Mouse (Mus musculus): Measurements from ENCODE around the gene Mindy2. TPM values are rescaled to one million over a fixed set of nuclear protein-coding genes. Genes with fewer than 3 reads are reported as not detected.

Mindy2 gene
- total and polyA plus RNA-seq, 2 experiments from 2014 or later: 19.9 to 44.1 TPM

DNA sequence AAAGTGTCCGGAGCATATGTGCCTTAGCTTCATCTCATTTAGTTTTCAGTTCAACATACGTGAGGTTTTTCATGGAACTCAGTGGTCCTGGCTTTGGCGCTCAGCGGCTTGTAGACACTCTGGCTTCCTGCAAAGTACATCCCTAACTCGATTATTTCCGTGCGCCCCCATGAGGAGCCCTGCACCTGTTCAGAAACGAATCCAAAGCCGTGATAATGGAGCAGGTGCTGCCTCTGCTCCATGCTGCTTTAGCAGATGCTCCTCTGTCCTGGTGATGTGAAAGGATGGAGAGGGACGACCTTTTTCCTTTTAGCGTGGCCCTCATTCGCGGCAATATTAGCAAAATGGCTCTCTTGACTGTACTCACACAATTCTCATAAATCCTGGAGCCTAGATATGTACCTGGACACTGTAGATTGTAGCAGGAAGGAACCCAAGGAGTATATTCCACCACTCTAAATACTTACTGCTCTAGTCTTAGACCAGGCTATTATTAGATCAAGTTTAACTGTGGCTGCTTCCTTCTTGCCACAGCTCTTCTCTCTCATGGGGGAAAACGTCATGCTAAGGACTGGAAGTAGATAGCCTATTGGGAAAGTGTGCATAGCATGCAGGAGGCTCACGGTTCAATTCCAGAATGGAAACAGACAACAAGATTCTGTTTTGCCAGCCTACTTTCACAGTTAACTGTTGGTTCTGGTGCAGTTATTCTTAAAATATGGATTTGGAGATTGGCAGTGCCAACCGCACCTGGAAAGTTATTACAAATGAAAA is 8.6 kb upstream of the Mindy2 start:
- Histone ChIP-seq H3K4me1 (ENCODE audit: insufficient read depth, low read length) (no peaks in the 10 kb centered on the region), H3K27me3 (ENCODE audit: insufficient read depth, low read length) (no peaks in the 10 kb centered on the region), H3K4me3 (ENCODE audit: low read depth, low read length) (no peak overlapping the region), H3K9ac (replicated peaks; ENCODE audit: low read length, poor library complexity, severe bottlenecking) (no peak overlapping the region), H3K9me3 (ENCODE audit: low read length) (no peaks in the 10 kb centered on the region), H3K36me3 (ENCODE audit: insufficient read depth, low read length) (no peaks in the 10 kb centered on the region), H3K4me2 (ENCODE audit: low read depth, low read length, poor library complexity, severe bottlenecking) (no peak overlapping the region), H3K27ac (ENCODE audit: low read depth, low read length) (no peak overlapping the region)
- TF ChIP-seq CTCF (IDR thresholded peaks at IDR 0.05): no peak
- ATAC-seq (ENCODE audit: low FRiP score) (no peak), DNase-seq (ENCODE audit: low spot score) (peak; percentile 66)
- 74% methylated on average over 16 of the region's 16 CpGs for WGBS

DNA sequence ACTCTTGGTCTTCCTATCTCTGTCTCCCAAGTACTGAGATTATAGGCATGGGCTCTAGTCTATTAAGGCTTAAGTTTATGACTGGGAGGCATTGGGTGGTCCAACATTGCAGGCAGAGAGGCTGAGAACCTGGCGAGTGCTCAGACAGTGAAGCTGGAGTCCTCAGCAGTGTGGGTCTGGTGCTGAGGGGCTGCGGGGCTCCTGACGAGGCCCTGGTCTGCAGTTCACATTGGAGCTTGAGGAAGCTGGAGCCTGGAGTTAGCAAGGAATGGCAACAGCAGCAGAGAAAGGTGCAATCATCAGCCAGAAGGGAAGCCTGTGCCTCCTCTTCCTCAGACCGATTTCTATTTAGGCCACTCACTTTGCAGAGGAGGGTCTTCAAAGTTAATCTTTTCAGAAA is 7.9 kb upstream of the Mindy2 start:
- no peaks in the 10 kb centered on the region for H3K9me3 ChIP-seq (ENCODE audit: low read length)
- H3K36me3 ChIP-seq (ENCODE audit: insufficient read depth, low read length): no peaks in the 10 kb centered on the region
- DNase-seq (ENCODE audit: low spot score) (no peak), ATAC-seq (ENCODE audit: low FRiP score) (no peak)
- no peak overlapping the region for H3K4me3 ChIP-seq (ENCODE audit: low read depth, low read length)
- no peaks in the 10 kb centered on the region for H3K27me3 ChIP-seq (ENCODE audit: insufficient read depth, low read length)
- 93% methylated on average over 4 of the region's 4 CpGs for WGBS
- no peak overlapping the region for H3K9ac ChIP-seq (replicated peaks; ENCODE audit: low read length, poor library complexity, severe bottlenecking)
- no peaks in the 10 kb centered on the region for H3K4me1 ChIP-seq (ENCODE audit: insufficient read depth, low read length)
- no peak overlapping the region for H3K4me2 ChIP-seq (ENCODE audit: low read depth, low read length, poor library complexity, severe bottlenecking)
- TF ChIP-seq CTCF (IDR thresholded peaks at IDR 0.05): no peak
- no peak overlapping the region for H3K27ac ChIP-seq (ENCODE audit: low read depth, low read length)

DNA sequence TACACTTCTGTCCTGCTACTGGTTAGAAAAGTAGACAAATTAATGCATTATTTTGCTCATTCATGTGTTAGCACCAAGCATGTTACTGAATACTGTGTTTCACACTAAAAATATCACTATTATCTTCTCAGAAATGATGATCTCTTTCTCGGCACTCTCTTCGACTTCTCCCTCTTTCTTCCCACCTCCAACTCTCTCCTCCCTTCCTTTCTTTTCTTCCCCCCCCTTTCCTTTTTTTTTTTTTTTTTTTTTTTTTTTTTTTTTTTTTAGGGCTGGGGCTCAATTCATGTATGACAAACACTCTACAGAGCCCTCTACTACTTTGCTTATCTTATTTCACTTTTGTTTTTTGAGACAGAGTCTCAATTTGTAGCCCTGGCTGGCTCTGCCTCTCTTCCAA is 1.3 kb upstream of the Mindy2 start:
- ATAC-seq (ENCODE audit: low FRiP score) (no peak), DNase-seq (ENCODE audit: low spot score) (no peak)
- H3K27ac ChIP-seq (ENCODE audit: low read depth, low read length): no peak overlapping the region
- no peak overlapping the region for H3K4me3 ChIP-seq (ENCODE audit: low read depth, low read length)
- H3K36me3 ChIP-seq (ENCODE audit: insufficient read depth, low read length): no peaks in the 10 kb centered on the region
- WGBS: 64% methylated on average over 2 of the region's 2 CpGs
- no peak overlapping the region for H3K9ac ChIP-seq (replicated peaks; ENCODE audit: low read length, poor library complexity, severe bottlenecking)
- H3K4me1 ChIP-seq (ENCODE audit: insufficient read depth, low read length): peaks cover 9% of the 10 kb centered on the region; the same call in 1 of the 2 replicates
- no peaks in the 10 kb centered on the region for H3K9me3 ChIP-seq (ENCODE audit: low read length)
- H3K4me2 ChIP-seq (ENCODE audit: low read depth, low read length, poor library complexity, severe bottlenecking): no peak overlapping the region
- H3K27me3 ChIP-seq (ENCODE audit: insufficient read depth, low read length): no peaks in the 10 kb centered on the region
- TF ChIP-seq CTCF (IDR thresholded peaks at IDR 0.05): no peak

DNA sequence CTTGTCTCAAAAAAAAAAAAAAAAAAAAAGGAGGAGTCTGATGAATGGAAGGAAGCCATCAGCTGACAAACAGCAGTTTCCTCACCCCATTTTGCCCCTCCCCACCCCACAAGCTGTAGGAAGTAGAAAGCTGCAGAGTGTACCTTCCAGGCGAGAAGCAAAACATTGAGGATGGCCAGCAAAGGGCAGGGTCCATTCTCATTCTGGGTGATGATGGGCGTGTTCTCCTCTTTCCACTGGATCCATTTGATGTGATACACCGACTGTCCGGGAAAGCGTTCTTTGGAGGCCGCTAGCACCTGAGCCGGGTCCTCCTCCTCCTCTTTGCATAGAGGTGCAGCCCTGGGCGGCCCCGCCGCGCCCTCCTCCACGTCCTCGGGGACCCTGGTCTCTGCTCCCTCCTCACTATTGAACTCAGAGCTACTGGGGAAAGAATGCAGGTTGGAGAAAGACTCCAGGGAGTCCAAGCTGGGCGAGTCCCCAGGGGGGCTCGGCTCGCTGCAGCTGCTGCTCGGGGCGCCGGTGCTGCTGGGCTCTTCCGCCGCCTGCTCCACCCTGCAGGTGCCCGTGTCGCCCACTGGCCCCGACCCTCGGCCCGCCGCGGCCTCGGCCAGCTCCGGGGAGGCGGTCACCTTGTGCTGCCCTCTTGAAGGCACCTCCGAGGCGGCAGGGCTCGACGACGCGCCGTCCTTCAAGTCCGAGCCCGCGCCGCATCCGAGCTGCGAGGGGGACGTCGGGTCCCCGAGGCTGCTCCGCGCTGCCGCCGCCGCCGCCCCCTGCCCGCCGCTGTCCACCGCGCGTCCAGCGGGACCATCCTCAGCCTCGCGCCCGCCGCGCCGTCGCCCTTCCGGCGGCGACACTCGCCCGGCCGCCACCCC is 605 bp downstream of the Mindy2 start, which contains the start of gene Gm10642:
Gene Gm10642 (plus strand): TSS at position 122 of the 878 bp plus-strand sequence.
- Histone ChIP-seq H3K9ac (replicated peaks; ENCODE audit: low read length, poor library complexity, severe bottlenecking) (peak within 1 kb of the TSS; percentile 95), H3K4me2 (ENCODE audit: low read depth, low read length, poor library complexity, severe bottlenecking) (peak within 1 kb of the TSS; percentile 67), H3K4me1 (ENCODE audit: insufficient read depth, low read length) (peaks cover 9% of the 10 kb centered on the region; the same call in 1 of the 2 replicates), H3K27me3 (ENCODE audit: insufficient read depth, low read length) (no peaks in the 10 kb centered on the region), H3K9me3 (ENCODE audit: low read length) (no peaks in the 10 kb centered on the region), H3K36me3 (ENCODE audit: insufficient read depth, low read length) (no peaks in the 10 kb centered on the region), H3K4me3 (ENCODE audit: low read depth, low read length) (peak within 1 kb of the TSS; percentile 99), H3K27ac (ENCODE audit: low read depth, low read length) (peak within 1 kb of the TSS; percentile 96)
- under 1% methylated on average over 51 of the region's 72 CpGs for WGBS
- ATAC-seq (ENCODE audit: low FRiP score) (peak; percentile 72), DNase-seq (ENCODE audit: low spot score) (peak; percentile 72)
- TF ChIP-seq CTCF (IDR thresholded peaks at IDR 0.05): no peak

DNA sequence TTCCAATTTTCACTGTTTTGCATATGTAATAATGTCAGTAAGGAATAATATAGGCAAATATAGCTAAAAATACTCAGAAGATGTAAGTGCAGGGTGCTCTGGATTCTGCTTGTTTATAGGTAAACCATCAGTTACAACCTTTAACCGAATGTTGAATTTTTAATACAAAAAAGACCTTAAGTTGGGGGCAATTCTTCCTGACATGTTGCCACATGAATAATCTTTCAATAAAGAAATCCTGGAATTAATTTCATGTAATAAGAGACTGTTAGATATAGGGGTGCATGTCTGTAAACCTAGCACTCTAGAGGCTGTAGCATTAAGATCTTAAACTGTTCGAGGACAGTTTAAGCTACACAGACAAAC is 1.2 kb downstream of the Mindy2 start:
- Histone ChIP-seq H3K4me1 (ENCODE audit: insufficient read depth, low read length) (peaks cover 9% of the 10 kb centered on the region; the same call in 1 of the 2 replicates), H3K27ac (ENCODE audit: low read depth, low read length) (no peak overlapping the region), H3K27me3 (ENCODE audit: insufficient read depth, low read length) (no peaks in the 10 kb centered on the region), H3K4me3 (ENCODE audit: low read depth, low read length) (peak overlapping the region; percentile 99), H3K36me3 (ENCODE audit: insufficient read depth, low read length) (no peaks in the 10 kb centered on the region), H3K9ac (replicated peaks; ENCODE audit: low read length, poor library complexity, severe bottlenecking) (peak overlapping the region; percentile 95), H3K4me2 (ENCODE audit: low read depth, low read length, poor library complexity, severe bottlenecking) (peak overlapping the region; percentile 67), H3K9me3 (ENCODE audit: low read length) (no peaks in the 10 kb centered on the region)
- no peak for ATAC-seq (ENCODE audit: low FRiP score)
- no peak for DNase-seq (ENCODE audit: low spot score)
- TF ChIP-seq CTCF (IDR thresholded peaks at IDR 0.05): no peak
- 29% methylated on average over 2 of the region's 2 CpGs for WGBS
